Mouse (Mus musculus): ENCODE measurements around the gene Kif2c. TPM values are rescaled to one million over a fixed set of nuclear protein-coding genes. Genes with fewer than 3 reads are reported as not detected.
A peak's percentile ranks its signal among the peaks of the same experiment; 100 is the strongest.

The Kif2c gene
- polyA plus RNA-seq, 1 experiment, result 0.46 TPM

DNA sequence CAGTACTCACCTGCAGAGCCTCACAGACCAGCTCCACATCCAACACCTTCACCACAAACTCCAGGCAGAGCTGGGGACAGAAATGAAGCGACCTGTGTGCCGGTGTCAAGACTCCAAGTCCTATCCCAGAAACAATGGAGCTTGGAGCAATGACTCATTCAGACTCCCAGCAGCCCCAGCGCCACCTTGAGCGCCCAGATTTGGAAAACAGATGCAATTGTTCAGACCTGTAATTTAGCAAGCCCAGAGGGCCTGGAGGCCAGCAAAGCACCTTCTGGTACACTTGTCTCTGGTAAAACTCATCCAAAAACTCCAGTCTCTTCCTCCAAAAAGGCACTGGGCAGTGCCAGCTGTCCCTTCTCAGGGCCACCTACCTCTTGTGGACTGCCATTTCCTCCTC, 60.2 kb downstream of the Kif2c start:
- no peak for DNase-seq (ENCODE audit: extremely low spot score in 1 of 2, low spot score in 1 of 2)

DNA sequence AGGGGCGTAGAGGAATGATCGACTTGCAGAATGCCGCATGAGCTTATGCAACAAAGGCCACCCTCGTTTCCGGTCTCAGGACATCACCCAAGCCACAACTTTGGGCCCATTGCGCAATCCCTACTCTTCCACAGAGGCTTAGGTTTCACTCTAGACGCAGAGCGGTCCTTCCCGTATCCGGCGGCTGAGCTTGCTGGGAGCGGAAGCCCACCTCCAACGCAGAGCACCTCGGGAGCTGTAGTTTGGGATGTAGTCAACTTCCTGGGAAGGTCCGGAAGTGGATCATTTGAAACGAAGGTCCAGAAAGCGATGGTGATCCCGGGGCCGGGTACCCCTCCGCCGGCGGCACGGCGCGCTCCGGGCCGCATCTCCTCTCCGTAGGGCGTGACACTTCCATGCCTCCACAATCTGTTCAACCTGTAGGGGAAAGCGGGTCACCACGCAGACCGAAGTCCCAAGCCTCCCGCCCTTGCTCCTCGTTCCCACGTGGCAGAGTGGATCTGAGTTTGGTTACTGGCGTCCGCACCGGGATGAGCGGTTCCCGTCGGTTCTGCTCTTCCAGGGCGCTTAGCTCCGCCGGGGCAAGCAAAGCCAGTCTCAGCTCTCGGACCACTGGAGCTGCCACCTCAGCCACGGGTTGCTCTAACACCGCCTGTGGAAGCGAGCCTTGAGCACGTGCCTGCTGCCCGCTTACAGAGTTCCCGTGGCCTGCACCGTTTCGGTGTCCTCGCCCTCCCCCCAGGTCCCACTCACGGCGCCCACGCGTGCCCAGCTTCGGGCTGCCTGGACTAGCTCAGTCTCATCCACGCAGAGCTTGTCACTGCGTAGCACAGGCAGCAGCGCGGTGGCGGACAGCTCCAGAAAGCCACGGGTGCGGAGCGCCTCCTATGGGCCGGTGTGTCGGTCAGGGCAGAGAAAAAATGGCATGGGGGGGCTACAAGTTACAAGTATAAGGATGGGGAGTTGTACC, 61.7 kb downstream of the Kif2c start:
- peak; percentile 97 for DNase-seq (ENCODE audit: extremely low spot score in 1 of 2, low spot score in 1 of 2)

DNA sequence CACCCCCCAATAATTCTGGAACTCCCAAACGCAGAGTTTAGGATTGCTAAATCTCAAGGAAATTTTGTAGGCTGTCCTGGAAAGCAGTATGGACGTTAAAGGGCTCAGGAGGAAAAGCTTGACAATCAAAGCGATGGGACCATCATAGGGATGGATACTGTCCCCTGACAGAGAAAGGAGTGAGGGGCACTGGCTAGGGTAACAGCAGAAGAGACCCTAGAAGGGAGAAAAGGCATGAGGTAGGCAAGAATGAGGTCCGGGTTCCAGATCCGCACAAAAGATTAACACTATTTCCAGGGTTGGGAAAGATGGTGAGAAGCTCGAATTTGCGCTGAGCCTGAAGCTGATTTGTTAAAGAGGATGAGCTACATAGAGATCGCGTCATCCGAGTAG, 62.4 kb downstream of the Kif2c start:
- DNase-seq (ENCODE audit: extremely low spot score in 1 of 2, low spot score in 1 of 2), result no peak

DNA sequence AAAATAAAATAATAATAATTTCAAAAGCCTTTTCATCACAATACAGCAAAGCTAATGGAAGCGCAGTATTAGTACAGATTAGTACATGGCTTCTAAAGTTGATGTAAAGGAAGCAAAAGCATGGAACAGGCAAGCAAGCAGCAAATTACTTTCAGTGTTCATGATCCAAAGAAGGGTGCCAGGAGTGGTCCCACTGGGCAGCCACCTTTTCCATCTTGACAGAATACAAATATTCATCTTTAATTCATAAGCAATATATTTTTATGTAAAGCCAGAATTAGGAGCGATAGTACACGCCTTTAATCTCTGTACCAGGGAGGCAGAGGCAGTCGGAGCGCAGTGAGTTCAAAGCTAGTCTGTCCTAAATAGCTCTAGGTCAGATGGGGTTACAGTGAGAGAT, 62.8 kb downstream of the Kif2c start:
- no peak for DNase-seq (ENCODE audit: extremely low spot score in 1 of 2, low spot score in 1 of 2)

DNA sequence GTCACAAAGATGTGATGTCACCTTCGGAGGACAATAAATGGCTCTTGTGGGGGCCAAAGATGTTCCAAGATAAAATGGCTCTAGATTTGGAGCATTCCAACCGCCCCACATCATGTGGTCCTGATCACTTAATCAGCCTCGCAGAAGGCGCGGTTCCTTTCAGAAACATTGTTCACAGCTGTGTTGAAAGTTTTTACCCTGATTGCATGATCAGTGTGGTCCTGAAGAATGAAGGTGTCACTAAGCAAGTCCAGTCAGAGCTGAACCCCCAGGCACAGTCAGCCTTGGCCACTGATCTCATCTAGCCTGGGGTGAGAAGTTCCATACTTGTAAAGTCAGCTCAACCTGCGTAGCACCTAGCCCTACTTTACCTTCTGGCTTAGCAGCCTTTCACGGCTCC, 64.5 kb downstream of the Kif2c start:
- DNase-seq (ENCODE audit: extremely low spot score in 1 of 2, low spot score in 1 of 2), result no peak

DNA sequence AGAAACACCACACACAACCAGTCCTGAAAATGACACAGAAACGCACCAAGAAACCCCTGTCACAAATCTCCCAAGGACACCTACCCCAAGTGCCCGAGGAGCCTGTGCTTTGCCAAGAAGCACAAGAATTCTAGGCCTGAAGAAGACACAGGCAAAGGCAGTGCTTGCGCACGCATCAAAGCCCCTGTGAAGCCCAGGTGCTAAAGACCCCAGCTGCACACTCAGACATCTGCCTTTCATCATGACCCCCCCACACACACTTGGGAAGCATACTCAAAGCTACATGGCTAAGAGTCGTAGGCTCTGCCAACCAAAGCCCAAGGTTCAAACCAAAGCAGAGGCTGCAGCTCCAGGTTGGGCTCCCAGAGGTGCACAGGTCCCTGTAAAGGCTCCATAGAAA, 66.8 kb downstream of the Kif2c start:
- DNase-seq (ENCODE audit: extremely low spot score in 1 of 2, low spot score in 1 of 2), result no peak

DNA sequence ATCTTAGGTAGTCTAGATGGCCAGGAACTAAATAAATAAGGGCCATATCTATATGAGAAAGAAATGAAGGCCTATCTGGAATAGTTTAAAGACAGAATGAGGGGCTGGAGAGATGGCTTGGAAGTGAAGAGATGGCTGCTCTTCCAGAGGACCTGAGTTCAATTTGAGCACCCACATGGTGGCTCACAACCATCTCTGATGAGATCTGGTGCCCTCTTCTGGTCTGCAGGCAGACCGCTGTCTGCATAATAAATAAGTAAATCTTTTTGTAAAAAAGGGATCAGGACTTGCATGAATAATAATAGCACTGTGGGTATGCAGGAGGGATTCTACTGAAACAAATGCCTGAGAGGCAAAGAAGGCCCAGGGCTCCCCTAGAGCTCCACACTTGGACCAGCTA, 69.2 kb downstream of the Kif2c start:
- no peak for DNase-seq (ENCODE audit: extremely low spot score in 1 of 2, low spot score in 1 of 2)

DNA sequence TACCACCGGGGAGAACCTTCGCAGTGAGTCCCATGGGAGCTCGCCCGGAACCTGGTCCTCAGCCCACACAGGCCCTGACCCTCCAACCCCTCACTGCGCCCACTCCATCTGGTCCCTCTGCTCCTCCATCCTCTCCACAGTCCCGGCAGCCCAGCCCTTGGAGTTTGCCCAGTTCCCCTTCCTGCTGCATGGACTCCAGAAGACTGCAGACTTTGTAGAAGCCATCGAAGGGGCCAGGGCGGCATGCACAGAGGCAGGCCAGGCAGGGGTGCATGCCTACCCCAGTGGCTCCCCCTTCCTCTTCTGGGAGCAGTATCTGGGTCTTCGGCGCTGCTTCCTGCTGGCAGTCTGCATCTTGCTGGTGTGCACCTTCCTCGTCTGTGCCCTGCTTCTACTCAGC, 71.5 kb downstream of the Kif2c start:
- DNase-seq (ENCODE audit: extremely low spot score in 1 of 2, low spot score in 1 of 2), result no peak

DNA sequence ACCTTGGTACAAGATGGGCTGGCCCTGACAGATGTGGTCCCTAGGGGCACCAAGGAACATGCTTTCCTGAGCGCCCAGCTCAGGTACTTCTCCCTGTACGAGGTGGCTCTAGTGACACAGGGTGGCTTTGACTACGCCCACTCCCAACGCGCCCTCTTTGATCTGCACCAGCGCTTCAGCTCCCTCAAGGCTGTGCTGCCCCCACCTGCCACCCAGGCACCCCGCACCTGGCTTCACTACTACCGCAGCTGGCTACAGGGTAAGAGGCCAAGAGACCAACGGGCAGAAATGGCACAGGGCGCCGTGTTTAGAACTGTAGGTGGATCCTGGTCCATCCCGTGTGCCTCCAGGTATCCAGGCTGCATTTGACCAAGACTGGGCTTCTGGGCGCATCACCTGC, 72.2 kb downstream of the Kif2c start:
- no peak for DNase-seq (ENCODE audit: extremely low spot score in 1 of 2, low spot score in 1 of 2)

Other genes with a start within 250 kb of the Kif2c start
- 71.0 and 74.3 TPM in 2 replicates for gene Urod, start 188.2 kb downstream of the Kif2c start, polyA plus RNA-seq (2012; rRNA removed)
- 42.2 and 45.7 TPM in 2 replicates for gene Hectd3, start 187.3 kb downstream of the Kif2c start, polyA plus RNA-seq (2012; rRNA removed)
- 18.9 and 19.7 TPM in 2 replicates for gene Eif2b3, start 163.2 kb downstream of the Kif2c start, polyA plus RNA-seq (2012; rRNA removed)
- 2.7 and 2.9 TPM in 2 replicates for gene Ptch2, start 86.6 kb downstream of the Kif2c start, polyA plus RNA-seq (2012; rRNA removed)
- 21.9 and 25.6 TPM in 2 replicates for gene Btbd19, start 56.9 kb downstream of the Kif2c start, polyA plus RNA-seq (2012; rRNA removed)
- 0.15 and 0.32 TPM in 2 replicates for gene Tctex1d4, start 55.8 kb downstream of the Kif2c start, polyA plus RNA-seq (2012; rRNA removed)
- gene Plk3, start 48.7 kb downstream of the Kif2c start, polyA plus RNA-seq (2012; rRNA removed), result 11.2 and 15.6 TPM in 2 replicates
- gene Rps8, start 26.4 kb downstream of the Kif2c start, polyA plus RNA-seq (2012; rRNA removed), result 496 and 568 TPM in 2 replicates
- 6.3 and 7.9 TPM in 2 replicates for gene Tmem53, start 69.3 kb upstream of the Kif2c start, polyA plus RNA-seq (2012; rRNA removed)
- gene Armh1, start 69.5 kb upstream of the Kif2c start, polyA plus RNA-seq (2012; rRNA removed), result 0.67 and 1.00 TPM in 2 replicates